Mouse (Mus musculus): ENCODE results near the gene Plekhg4.

- peak; percentile 70; the same call in 1 of the 2 replicates for TF ChIP-seq EP300 (IDR thresholded peaks at IDR 0.05; ENCODE audit: low read depth)
- no peak for TF ChIP-seq CTCF (IDR thresholded peaks at IDR 0.05; ENCODE audit: low read depth)
These were observed 20.2 kb downstream of the Plekhg4 start for GRCm38 (mm10) chr8:105393089-105393787.
